Mouse (Mus musculus) bone marrow, adult 2 months (tissue): ENCODE measurements at regions not wholly inside any gene's neighbourhood (a gene's known extent, or its start where the extent isn't known, plus 50 kb on each side); places are given as distances from the start of the nearest gene placed in this dataset.

Source experiments
- H3K27ac ChIP-seq: fragments of 200-500 bp; 2 replicates; pipeline ENCODE4 v1.5.1; 2012; ENCODE audit warnings: low read depth, mild to moderate bottlenecking, control low read depth, inconsistent platforms, low read length; ENCODE audit not compliant: control insufficient read depth, poor library complexity, insufficient read depth
- H3K4me1 ChIP-seq: fragments of 200-500 bp; 2 replicates; pipeline ENCODE4 v1.6.1; 2011; ENCODE audit warnings: low read length; ENCODE audit not compliant: control insufficient read depth, insufficient read depth
- H3K4me3 ChIP-seq: fragments of 200-500 bp; replicated peaks from 2 replicates; pipeline ENCODE3; 2011; ENCODE audit warnings: mild to moderate bottlenecking, low read depth, low read length, control low read depth; ENCODE audit not compliant: control insufficient read depth
- CTCF ChIP-seq: fragments of 200-500 bp; IDR thresholded peaks from 2 replicates; pipeline ENCODE4 v1.5.1; 2011; ENCODE audit warnings: low read length, control low read depth; ENCODE audit not compliant: control insufficient read depth, insufficient read depth
- POLR2A ChIP-seq: fragments of 200-500 bp; IDR thresholded peaks from 2 replicates; pipeline ENCODE4 v1.6.1; 2011; ENCODE audit warnings: low read depth, mild to moderate bottlenecking, control low read depth, low read length, borderline replicate concordance; ENCODE audit not compliant: control insufficient read depth
- WGBS: fragments of 180-500 bp; shearing (Covaris S2); methylation state at CpG from one replicate; pipeline ENCODE4 v1.1.7; 2018; 5-methylcytosine and 5-hydroxymethylcytosine counted together

- WGBS, result 68% methylated on average over 3 of the region's 3 CpGs
- no peak overlapping the region for H3K27ac ChIP-seq
- TF ChIP-seq POLR2A (no peak), CTCF (no peak)
- no peak overlapping the region for H3K4me3 ChIP-seq
- no peaks in the 10 kb centered on the region; the same call in 1 of the 2 replicates for H3K4me1 ChIP-seq
Observed at GRCm38 (mm10) chr8:8142461-8142860, 518.6 kb downstream of the Efnb2 start.

- no peak for TF ChIP-seq POLR2A
- TF ChIP-seq CTCF, result no peak
- Histone ChIP-seq H3K4me1 (no peaks in the 10 kb centered on the region; the same call in 1 of the 2 replicates), H3K27ac (no peak overlapping the region), H3K4me3 (no peak overlapping the region)
- 85% methylated on average over 3 of the region's 3 CpGs for WGBS
Observed at GRCm38 (mm10) chr8:8139720-8140119, 521.3 kb downstream of the Efnb2 start.

- no peaks in the 10 kb centered on the region for H3K4me1 ChIP-seq
- TF ChIP-seq CTCF (no peak), POLR2A (no peak)
- no peak overlapping the region for H3K4me3 ChIP-seq
- no peak overlapping the region for H3K27ac ChIP-seq
- 55% methylated on average over 10 of the region's 10 CpGs for WGBS
Observed at GRCm38 (mm10) chr8:8133001-8133785, 527.8 kb downstream of the Efnb2 start.

- Histone ChIP-seq H3K4me1 (no peaks in the 10 kb centered on the region), H3K27ac (no peak overlapping the region), H3K4me3 (no peak overlapping the region)
- TF ChIP-seq CTCF (no peak), POLR2A (no peak)
- WGBS, result 57% methylated on average over 3 of the region's 3 CpGs
Observed at GRCm38 (mm10) chr8:8131961-8132376, 529.1 kb downstream of the Efnb2 start.

- no peak overlapping the region for H3K4me3 ChIP-seq
- no peak overlapping the region for H3K27ac ChIP-seq
- no peak for TF ChIP-seq CTCF
- TF ChIP-seq POLR2A, result no peak
- H3K4me1 ChIP-seq, result no peaks in the 10 kb centered on the region
- 63% methylated on average over 2 of the region's 2 CpGs for WGBS
Observed at GRCm38 (mm10) chr8:8130806-8131205, 530.2 kb downstream of the Efnb2 start.

- TF ChIP-seq POLR2A (no peak), CTCF (no peak)
- Histone ChIP-seq H3K27ac (no peak overlapping the region), H3K4me3 (no peak overlapping the region), H3K4me1 (no peaks in the 10 kb centered on the region)
- WGBS, result 54% methylated on average over 6 of the region's 6 CpGs
Observed at GRCm38 (mm10) chr8:8115595-8116429, 545.2 kb downstream of the Efnb2 start.

GRCm38 (mm10) chr8:8114604-8115003, 546.4 kb downstream of the Efnb2 start:
- no peak for TF ChIP-seq CTCF
- no peak overlapping the region for H3K27ac ChIP-seq
- H3K4me1 ChIP-seq, result no peaks in the 10 kb centered on the region
- WGBS, result 74% methylated on average over 3 of the region's 3 CpGs
- no peak overlapping the region for H3K4me3 ChIP-seq

GRCm38 (mm10) chr8:8109785-8110350, 551.2 kb downstream of the Efnb2 start:
- 68% methylated on average over 2 of the region's 2 CpGs for WGBS
- no peaks in the 10 kb centered on the region for H3K4me1 ChIP-seq
- TF ChIP-seq CTCF (no peak), POLR2A (no peak)

GRCm38 (mm10) chr8:8103492-8103891, 557.5 kb downstream of the Efnb2 start:
- 53% methylated on average over 3 of the region's 3 CpGs for WGBS

More at GRCm38 (mm10) chr8:8109785-8110350, 551.2 kb downstream of the Efnb2 start:
- Histone ChIP-seq H3K27ac (no peak overlapping the region), H3K4me3 (no peak overlapping the region)

More at GRCm38 (mm10) chr8:8103492-8103891, 557.5 kb downstream of the Efnb2 start:
- TF ChIP-seq POLR2A (no peak), CTCF (no peak)
- H3K4me1 ChIP-seq, result no peaks in the 10 kb centered on the region
- H3K27ac ChIP-seq, result no peak overlapping the region
- H3K4me3 ChIP-seq, result no peak overlapping the region
